Mouse (Mus musculus): ENCODE results near the gene Pde7b. TPM values are rescaled to one million over a fixed set of nuclear protein-coding genes. Genes with fewer than 3 reads are reported as not detected.

The Pde7b gene
- total RNA-seq, 2 experiments from 2014 or later = 48.3 to 55.4 TPM

DNA sequence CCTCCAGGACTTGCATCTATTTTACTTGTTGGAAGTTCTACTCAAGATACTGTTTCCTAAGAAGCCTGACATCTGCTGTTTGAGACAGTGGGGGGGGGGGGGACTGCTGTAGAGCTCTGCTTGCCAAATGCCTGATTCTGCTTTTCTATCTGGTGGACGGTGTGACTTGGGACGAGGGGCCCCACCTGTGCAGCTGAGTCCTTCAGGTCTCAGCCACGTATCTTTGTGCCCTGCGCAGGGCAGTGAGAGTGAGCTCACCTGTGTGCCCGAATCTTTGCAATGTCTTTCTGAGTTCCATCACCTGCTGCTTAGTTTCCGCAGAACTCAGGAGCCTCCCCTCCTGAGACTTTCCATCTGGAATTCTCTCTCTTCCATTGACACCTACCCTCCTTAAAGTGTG, 70.7 kb downstream of the Pde7b start:
- DNase-seq = no peak

- DNase-seq = no peak
Observed at GRCm38 (mm10) chr10:20653299-20653698, 71.6 kb downstream of the Pde7b start.

- DNase-seq = no peak
Observed at GRCm38 (mm10) chr10:20636381-20636780, 88.5 kb downstream of the Pde7b start.

GRCm38 (mm10) chr10:20633085-20633415, 91.8 kb downstream of the Pde7b start:
- no peak for DNase-seq

DNA sequence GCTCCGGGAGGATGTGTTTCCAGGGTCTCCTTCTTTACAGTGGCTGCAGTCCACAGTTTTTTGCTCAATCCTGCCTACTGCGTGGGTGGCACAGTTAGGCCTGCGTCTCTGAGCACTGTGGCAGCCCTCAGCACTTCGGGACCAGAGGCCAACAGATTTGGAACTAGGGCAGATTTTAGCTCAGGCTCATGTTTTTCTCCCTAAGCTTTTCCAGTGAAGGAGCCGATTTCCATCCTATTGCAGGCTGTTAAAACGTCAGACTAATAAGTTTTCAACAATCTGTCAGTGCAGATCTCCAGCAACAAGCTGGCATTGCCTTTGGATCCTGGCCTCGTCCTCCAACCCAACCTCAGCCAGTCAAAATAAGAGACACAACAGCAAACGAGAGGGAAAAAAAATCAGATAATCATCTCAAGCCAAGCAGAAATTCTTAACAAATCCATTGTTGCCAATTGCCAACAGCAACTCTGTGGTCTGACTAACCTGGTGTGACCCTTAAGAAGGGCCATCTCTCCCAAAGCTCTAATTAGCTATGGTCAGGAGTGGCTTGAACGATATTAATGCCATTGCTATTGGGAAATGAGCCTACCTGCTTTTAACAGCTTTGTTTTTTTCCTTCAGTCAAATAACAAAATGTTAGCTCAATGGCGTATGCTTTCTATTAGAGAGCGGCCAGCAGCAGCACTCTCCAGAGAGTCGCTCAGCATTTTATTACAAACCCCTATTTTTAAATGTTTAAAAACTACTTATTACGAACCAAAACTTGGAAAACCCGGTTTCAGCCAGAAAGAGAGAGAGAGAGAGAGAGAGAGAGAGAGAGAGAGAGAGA, 92.4 kb downstream of the Pde7b start:
- DNase-seq = no peak

DNA sequence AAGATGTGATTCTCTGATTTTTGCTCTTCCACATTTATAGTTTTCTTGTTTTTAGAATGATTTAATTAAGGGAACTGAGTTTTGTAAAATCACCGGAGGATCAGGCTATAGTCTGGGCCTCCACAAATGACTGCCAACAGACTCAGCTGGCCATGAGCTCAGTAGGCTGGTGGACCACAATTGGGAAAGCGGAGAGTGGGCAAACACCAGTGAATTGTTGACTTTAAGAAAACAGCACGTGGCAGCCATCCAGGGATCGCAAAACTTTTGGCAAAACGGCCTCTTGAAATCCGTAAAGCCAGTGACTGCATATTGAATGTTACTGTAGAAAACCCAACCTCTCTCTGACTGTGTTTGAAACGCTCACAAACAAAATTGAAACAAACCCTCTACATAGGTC, 94.8 kb downstream of the Pde7b start:
- peak; percentile 28 to 50 for DNase-seq

DNA sequence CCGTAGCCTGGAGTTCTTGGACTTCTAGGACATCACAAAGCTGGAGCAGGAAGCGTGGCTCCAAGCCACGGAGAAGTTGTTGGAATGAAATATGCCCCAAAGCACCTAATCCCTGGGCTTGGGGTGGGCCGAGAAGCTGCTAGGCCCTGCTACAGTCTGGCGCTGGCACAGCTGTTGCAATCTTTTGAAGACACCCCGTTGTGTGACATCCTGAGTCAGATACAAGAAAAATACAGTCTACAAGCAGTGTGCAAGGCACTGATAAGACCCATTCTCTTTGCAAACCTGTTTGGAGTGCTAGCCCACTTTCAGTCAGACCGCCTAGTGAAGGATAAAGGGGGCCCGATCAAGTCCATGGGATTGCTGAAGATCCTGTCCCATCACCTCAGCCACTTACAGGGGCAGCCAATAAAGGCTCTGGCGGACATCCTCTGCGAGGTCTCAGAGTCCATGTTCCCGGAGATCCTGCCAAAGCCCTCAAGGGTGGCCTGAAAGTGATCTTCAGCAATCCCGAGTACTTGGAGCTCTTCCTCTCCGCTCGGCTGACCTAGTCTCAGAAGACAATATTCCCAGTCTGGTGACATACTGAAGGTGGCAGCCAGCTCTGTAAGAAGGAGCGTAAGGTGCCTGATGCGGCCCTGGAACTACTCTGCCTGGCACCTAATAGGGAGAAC, 99.0 kb downstream of the Pde7b start:
- no peak for DNase-seq

- no peak for DNase-seq
Observed at GRCm38 (mm10) chr10:20621661-20622454, 103.0 kb downstream of the Pde7b start.

- DNase-seq = no peak
Observed at GRCm38 (mm10) chr10:20606007-20606406, 118.9 kb downstream of the Pde7b start.

GRCm38 (mm10) chr10:20595107-20595810, 129.6 kb downstream of the Pde7b start:
- DNase-seq = peak in 1 of 2 experiments; percentile 9

- DNase-seq = no peak
Observed at GRCm38 (mm10) chr10:20594015-20594414, 130.9 kb downstream of the Pde7b start.

DNA sequence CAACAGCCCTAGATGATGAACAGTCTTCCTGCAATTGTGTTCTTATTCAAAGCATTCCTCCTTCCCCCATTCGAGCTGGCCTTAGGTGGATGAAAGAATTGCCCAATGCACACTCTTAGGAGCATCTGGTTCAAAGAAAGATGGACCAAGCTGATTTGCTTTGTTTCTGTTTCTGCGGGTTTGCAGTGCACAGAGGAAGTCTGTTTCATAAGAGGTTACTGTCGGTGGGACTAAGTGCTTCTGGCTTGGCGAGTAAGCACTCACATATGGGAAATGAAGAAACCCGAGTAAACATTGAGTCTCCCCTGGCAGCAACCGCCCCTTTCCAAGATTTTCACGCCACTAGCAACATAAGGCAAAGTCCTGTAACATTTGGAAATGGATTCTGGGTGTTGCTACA, 134.8 kb downstream of the Pde7b start:
- DNase-seq = peak; percentile 13 to 17

DNA sequence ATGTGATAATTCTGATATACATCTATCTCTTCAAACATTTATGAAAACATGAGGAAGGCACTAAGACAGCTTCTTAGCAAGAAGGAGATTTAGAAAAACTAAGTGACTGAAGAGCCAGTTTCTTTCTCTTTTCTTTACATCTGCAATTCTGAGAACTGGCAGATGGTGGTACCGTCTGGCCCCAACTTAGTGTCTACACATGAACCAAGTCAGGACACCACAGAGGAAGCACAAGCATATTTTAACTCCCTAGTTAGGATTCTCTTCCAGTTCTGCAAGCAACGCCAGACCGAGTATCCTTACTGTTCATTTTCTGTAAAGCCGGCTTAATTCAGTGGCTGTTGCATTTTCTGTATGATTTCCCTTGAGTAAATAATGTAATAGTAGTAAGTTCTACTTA, 138.9 kb downstream of the Pde7b start:
- no peak for DNase-seq

- DNase-seq = no peak
Observed at GRCm38 (mm10) chr10:20575002-20575401, 149.9 kb downstream of the Pde7b start.

- DNase-seq = no peak
Observed at GRCm38 (mm10) chr10:20574414-20574813, 150.5 kb downstream of the Pde7b start.

DNA sequence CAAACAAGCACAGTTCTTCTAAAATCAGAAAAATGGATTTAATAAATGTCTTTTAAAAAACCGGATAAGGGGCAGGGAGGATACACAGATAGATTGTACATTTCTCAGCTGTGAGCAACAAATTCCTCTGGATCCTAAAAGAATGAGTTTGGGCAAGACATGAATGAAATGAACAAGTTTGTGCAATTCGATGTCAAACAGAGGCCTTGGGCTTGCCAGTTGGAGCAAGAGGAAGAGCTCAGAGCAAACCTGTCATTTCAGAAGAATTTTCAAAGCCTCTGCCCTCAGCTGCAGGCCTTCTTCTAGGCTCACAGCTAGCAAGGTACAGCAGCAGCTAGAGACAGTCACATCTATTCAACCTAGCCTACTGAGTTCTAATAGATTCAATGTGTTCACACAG, 153.4 kb downstream of the Pde7b start:
- DNase-seq = peak; percentile 25 to 27

- DNase-seq = no peak
Observed at GRCm38 (mm10) chr10:20568630-20569029, 156.2 kb downstream of the Pde7b start.

- DNase-seq = no peak
Observed at GRCm38 (mm10) chr10:20567684-20568236, 157.1 kb downstream of the Pde7b start.

GRCm38 (mm10) chr10:20556477-20556876, 168.4 kb downstream of the Pde7b start:
- DNase-seq = no peak

DNA sequence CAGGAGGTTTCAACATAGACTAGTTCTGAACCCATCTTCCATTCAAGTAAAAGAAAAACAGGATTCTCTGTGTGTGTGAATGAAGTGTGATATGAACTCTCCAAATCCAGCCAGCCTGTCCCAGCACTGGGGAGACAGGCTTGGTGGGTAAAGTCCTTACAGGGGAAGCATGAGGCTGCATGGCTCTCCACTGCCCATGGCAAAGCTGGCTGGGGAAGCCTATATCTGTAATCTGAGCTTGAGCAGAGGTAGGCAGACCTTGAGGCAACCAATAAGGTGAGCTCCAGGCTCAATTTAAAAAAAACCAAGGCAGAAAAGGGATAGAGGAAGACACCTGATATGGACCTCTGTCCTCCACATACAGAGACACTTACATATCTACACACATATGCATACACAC, 173.5 kb downstream of the Pde7b start:
- DNase-seq = no peak

DNA sequence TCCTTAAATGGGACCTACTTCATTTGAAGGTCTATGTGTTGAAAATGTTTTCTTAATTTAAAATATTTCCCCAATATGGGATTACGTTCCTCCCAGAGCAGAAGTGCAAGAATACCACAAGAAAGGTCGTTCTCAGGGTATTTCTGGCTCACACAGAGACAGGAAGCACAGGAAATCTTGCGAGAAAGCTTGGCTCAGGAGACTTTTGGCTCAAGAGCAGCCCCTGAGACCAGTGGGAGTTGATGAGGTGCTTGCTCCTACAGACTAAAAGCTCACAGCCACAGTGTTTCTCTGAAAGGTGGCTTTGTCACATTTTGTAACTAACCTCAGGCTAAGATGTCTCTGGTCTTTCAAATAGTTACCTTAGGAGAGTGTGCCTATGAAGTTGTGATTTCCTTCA, 174.1 kb downstream of the Pde7b start:
- peak; percentile 70 to 78 for DNase-seq

DNA sequence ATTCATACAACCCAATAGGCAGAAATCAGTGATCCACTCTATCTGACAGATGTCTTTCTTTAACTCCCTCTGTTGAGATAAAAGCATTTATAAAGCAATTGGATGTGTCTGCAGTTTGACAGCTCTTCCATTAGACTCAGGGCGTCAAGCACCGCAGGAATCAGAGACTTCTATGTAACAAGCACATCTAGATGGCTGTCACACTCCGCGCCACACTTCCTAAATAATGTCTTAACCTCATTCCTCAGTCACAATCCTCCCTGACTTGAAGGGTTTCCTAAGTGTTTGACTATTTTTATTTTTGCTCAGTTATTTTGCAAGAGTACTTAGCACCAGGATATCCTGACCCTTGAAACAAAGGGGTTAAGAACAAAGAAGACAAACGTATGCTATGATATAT, 174.7 kb downstream of the Pde7b start:
- no peak for DNase-seq

Data from heart, adult 18-20 months (tissue).